Mouse (Mus musculus): Measurements from ENCODE around the gene Nav2.

DNA sequence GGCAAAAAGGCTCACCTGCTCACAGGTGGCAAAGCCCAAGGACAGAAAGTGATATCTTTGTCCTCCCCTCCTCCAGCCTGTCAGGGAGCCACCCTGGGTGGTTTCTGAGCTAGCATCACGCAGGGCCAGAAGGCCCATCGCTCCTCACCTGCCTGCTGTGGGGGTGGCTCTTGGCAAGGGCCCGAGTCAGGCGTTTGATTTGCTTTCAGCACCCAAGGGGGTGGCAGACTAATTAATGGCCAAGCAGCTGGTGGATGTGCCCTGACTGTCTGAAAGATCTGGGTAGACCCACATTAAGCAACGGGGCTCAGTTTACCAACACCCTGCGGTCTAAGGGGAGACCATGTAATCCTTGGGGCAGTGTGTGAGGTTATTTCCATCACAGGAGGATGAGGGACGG is 235.4 kb downstream of the Nav2 start:
- TF ChIP-seq POLR2A (IDR thresholded peaks at IDR 0.05; ENCODE audit: borderline replicate concordance, insufficient read depth, low read length) (no peak), CTCF (IDR thresholded peaks at IDR 0.05; ENCODE audit: borderline replicate concordance, insufficient read depth, low read depth, low read length) (no peak)

Measured in cerebellum, adult 2 months (tissue).